Mouse (Mus musculus): Measurements from ENCODE around the gene Lsp1. TPM values are rescaled to one million over a fixed set of nuclear protein-coding genes. Genes with fewer than 3 reads are reported as not detected.

Gene Lsp1
- 5.5 and 6.0 TPM in 2 replicates for polyA plus RNA-seq (2015; fragmentation: Nextera tagmentation; extraction: Ambion mirVana)

DNA sequence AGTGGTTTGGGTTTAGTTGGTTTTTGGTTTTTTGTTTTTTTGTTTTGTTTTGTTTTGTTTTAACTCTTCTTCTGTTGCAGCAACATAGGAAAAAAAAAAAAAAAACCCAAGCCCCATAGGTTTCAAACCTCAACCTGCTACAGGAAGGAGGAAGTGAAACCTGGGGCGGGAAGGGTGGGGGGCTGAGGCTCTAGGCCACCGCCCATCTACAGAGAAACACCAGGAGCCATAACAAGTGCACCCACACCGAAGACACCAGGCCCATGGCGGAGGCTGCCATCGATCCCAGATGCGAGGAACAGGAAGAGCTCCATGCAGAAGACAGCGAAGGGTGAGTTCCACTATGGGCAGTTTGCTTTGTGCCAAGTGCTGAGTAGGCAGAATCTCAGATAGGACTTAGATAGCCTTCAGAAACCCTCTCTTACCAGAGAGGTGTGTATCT lies at the start of gene Lsp1:
Gene Lsp1, plus strand, starts transcription at position 174 of the 442 bp plus-strand sequence.
- Histone ChIP-seq H3K4me3 (ENCODE audit: low read length) (no peak within 1 kb of the TSS), H3K27me3 (replicated peaks; ENCODE audit: control insufficient read depth, insufficient read depth, low read length) (no peaks in the 10 kb centered on the region), H3K9me3 (ENCODE audit: control insufficient read depth, low read length) (no peaks in the 10 kb centered on the region), H3K36me3 (ENCODE audit: control insufficient read depth, insufficient read depth, low read length) (no peaks in the 10 kb centered on the region), H3K27ac (ENCODE audit: low read depth, low read length) (no peak within 1 kb of the TSS), H3K4me2 (ENCODE audit: low read length) (no peak within 1 kb of the TSS), H3K4me1 (ENCODE audit: control insufficient read depth, insufficient read depth, low read depth, low read length) (peaks cover 8% of the 10 kb centered on the region), H3K9ac (ENCODE audit: low read depth, low read length) (no peak within 1 kb of the TSS)
- WGBS: 94% methylated on average over 7 of the region's 7 CpGs
- ATAC-seq: no peak

DNA sequence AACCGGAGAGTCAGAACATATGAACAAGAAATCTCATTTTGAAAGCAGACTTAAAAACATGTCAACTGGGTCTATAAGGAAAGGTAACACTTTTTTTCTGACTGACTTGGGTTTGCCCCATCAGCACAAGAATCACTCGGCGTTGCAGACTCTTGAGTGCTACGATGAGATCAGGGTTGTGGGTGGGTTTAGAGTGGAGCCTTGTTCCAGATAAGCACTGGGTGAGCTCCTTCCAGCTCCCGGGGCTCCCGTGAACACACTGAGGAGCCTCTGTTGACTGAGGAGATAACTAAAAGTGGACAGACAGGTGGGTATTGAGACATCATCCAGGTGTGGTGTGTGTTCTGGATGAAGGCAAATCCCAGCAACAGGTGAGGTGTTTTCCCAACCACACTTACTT lies 47.3 kb upstream of the Lsp1 start:
- Histone ChIP-seq H3K27ac (ENCODE audit: low read depth, low read length) (no peak overlapping the region), H3K4me1 (ENCODE audit: control insufficient read depth, insufficient read depth, low read depth, low read length) (no peaks in the 10 kb centered on the region), H3K4me3 (ENCODE audit: low read length) (no peak overlapping the region), H3K4me2 (ENCODE audit: low read length) (no peak overlapping the region), H3K36me3 (ENCODE audit: control insufficient read depth, insufficient read depth, low read length) (no peaks in the 10 kb centered on the region), H3K9me3 (ENCODE audit: control insufficient read depth, low read length) (peaks cover 2% of the 10 kb centered on the region; the same call in 1 of the 2 replicates), H3K9ac (ENCODE audit: low read depth, low read length) (no peak overlapping the region), H3K27me3 (replicated peaks; ENCODE audit: control insufficient read depth, insufficient read depth, low read length) (no peaks in the 10 kb centered on the region)
- ATAC-seq: no peak
- 96% methylated on average over 6 of the region's 6 CpGs for WGBS

DNA sequence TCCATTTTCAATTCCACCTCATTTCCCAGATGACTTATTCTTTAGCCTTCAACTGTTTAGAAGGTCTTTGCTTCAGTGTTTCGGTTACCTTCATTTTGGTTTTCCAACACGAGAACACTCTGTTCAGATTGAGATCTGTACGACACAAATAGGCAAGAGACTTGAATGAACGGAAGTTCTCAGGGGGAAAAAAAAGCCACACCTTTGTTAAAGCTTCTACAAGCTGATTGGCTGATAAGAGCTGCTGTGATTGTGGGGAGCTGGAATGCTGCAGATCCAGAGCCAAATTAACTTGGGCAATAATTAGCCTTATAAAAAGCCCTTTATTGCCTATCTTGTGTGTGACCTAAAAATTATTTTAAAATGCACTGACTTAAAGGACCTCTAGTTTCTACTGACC lies 45.3 kb upstream of the Lsp1 start:
- no peak overlapping the region for H3K9ac ChIP-seq (ENCODE audit: low read depth, low read length)
- peaks cover 2% of the 10 kb centered on the region; the same call in 1 of the 2 replicates for H3K9me3 ChIP-seq (ENCODE audit: control insufficient read depth, low read length)
- H3K4me1 ChIP-seq (ENCODE audit: control insufficient read depth, insufficient read depth, low read depth, low read length): no peaks in the 10 kb centered on the region
- no peak overlapping the region for H3K4me3 ChIP-seq (ENCODE audit: low read length)
- H3K4me2 ChIP-seq (ENCODE audit: low read length): no peak overlapping the region
- no peak for ATAC-seq
- 65% methylated on average over 4 of the region's 4 CpGs for WGBS
- H3K27ac ChIP-seq (ENCODE audit: low read depth, low read length): no peak overlapping the region
- H3K27me3 ChIP-seq (replicated peaks; ENCODE audit: control insufficient read depth, insufficient read depth, low read length): no peaks in the 10 kb centered on the region
- H3K36me3 ChIP-seq (ENCODE audit: control insufficient read depth, insufficient read depth, low read length): no peaks in the 10 kb centered on the region

DNA sequence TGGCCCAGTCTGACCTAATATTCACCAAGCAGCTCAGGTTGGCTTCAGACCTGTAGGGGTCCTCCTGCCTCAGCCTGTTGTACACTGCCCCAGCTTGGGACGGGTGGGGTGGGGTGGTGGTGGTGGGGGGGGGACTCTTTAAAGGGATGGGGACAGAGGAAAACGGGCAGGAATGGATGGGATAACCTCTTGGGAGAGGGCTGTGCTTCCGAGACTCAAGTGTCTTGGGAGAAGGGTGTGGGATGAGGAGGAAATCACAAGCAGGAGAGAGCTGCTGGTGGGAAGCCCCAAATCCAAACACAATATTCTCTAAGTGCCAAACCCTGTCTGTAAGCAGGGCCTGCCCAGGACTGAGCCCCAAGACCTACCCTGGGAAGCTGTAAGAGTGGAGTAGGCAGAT lies 44.4 kb upstream of the Lsp1 start:
- Histone ChIP-seq H3K36me3 (ENCODE audit: control insufficient read depth, insufficient read depth, low read length) (no peaks in the 10 kb centered on the region), H3K27me3 (replicated peaks; ENCODE audit: control insufficient read depth, insufficient read depth, low read length) (no peaks in the 10 kb centered on the region), H3K4me3 (ENCODE audit: low read length) (no peak overlapping the region), H3K4me1 (ENCODE audit: control insufficient read depth, insufficient read depth, low read depth, low read length) (no peaks in the 10 kb centered on the region), H3K4me2 (ENCODE audit: low read length) (no peak overlapping the region), H3K9me3 (ENCODE audit: control insufficient read depth, low read length) (peaks cover 2% of the 10 kb centered on the region; the same call in 1 of the 2 replicates), H3K9ac (ENCODE audit: low read depth, low read length) (no peak overlapping the region), H3K27ac (ENCODE audit: low read depth, low read length) (no peak overlapping the region)
- no peak for ATAC-seq
- 79% methylated on average over 3 of the region's 3 CpGs for WGBS

DNA sequence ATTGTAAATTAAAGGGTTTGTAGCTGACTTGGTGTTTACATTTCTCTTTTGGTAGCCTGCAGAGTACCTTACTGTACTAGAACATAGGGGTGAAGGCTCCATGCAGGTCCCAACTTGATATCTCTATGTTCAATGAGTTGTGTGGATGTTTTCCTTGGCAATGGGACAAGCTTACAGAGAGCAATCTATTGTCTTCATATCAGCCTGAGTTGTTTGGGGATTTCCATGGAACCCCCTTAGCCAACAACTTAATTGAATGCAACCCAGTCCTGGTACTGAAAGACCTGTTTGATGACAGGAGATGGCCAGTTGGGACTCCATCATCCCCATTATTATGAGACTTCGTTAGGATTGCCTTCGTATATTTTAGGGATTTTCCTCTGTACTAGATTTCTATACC lies 42.6 kb upstream of the Lsp1 start:
- 89% methylated on average over 2 of the region's 2 CpGs for WGBS
- H3K27ac ChIP-seq (ENCODE audit: low read depth, low read length): no peak overlapping the region

DNA sequence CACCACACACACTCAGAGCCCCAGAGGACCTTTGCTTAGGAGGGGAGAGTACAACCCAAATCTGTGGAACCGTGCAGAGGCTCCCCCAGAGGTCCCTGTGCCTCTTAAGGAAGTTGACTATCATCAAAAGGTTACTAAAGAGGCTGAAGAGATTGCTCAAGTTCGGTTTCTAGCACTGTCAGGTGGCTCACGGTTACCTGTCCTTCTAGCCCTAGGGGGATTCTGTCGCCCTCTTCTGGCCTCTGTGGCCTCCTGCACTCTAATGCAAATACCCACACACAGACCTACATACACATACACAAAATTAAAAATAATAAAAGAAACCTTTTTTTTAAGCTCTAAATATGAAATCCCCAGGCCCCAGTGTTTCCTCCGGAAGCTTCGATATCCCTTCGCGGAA lies 41.9 kb upstream of the Lsp1 start:
- Histone ChIP-seq H3K4me1 (ENCODE audit: control insufficient read depth, insufficient read depth, low read depth, low read length) (no peaks in the 10 kb centered on the region), H3K36me3 (ENCODE audit: control insufficient read depth, insufficient read depth, low read length) (no peaks in the 10 kb centered on the region), H3K9me3 (ENCODE audit: control insufficient read depth, low read length) (peaks cover 2% of the 10 kb centered on the region; the same call in 1 of the 2 replicates), H3K27me3 (replicated peaks; ENCODE audit: control insufficient read depth, insufficient read depth, low read length) (no peaks in the 10 kb centered on the region), H3K4me3 (ENCODE audit: low read length) (no peak overlapping the region), H3K9ac (ENCODE audit: low read depth, low read length) (no peak overlapping the region), H3K4me2 (ENCODE audit: low read length) (no peak overlapping the region), H3K27ac (ENCODE audit: low read depth, low read length) (no peak overlapping the region)
- 93% methylated on average over 8 of the region's 8 CpGs for WGBS
- no peak for ATAC-seq

More for the DNA sequence above, 42.6 kb upstream of the Lsp1 start:
- Histone ChIP-seq H3K27me3 (replicated peaks; ENCODE audit: control insufficient read depth, insufficient read depth, low read length) (no peaks in the 10 kb centered on the region), H3K4me3 (ENCODE audit: low read length) (no peak overlapping the region), H3K9me3 (ENCODE audit: control insufficient read depth, low read length) (peaks cover 2% of the 10 kb centered on the region; the same call in 1 of the 2 replicates), H3K4me1 (ENCODE audit: control insufficient read depth, insufficient read depth, low read depth, low read length) (no peaks in the 10 kb centered on the region), H3K4me2 (ENCODE audit: low read length) (no peak overlapping the region), H3K36me3 (ENCODE audit: control insufficient read depth, insufficient read depth, low read length) (no peaks in the 10 kb centered on the region), H3K9ac (ENCODE audit: low read depth, low read length) (no peak overlapping the region)
- ATAC-seq: no peak

DNA sequence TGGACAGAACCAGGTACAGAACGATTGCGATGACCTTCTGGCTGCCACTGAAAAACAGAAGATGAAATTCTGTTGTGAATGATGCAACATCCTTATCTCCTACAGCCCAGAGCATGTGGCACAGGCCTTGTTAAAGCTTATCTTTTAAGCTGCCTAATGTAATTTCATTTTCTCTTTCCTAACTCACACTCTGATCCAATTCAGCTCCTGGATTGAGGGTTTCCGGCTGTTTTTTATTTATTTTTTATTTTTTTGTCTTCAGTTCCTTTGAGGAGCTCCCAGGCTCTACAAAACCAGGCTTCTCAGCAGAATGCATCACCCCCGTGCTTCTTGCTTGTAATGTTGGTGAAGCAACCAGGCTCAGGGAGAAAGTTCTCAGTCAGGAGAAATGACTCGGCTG lies 40.7 kb upstream of the Lsp1 start:
- peaks cover 2% of the 10 kb centered on the region; the same call in 1 of the 2 replicates for H3K9me3 ChIP-seq (ENCODE audit: control insufficient read depth, low read length)
- no peak overlapping the region for H3K4me2 ChIP-seq (ENCODE audit: low read length)
- no peaks in the 10 kb centered on the region for H3K27me3 ChIP-seq (replicated peaks; ENCODE audit: control insufficient read depth, insufficient read depth, low read length)
- 82% methylated on average over 5 of the region's 5 CpGs for WGBS
- no peak overlapping the region for H3K4me3 ChIP-seq (ENCODE audit: low read length)
- no peaks in the 10 kb centered on the region for H3K36me3 ChIP-seq (ENCODE audit: control insufficient read depth, insufficient read depth, low read length)
- no peak overlapping the region for H3K9ac ChIP-seq (ENCODE audit: low read depth, low read length)
- no peaks in the 10 kb centered on the region for H3K4me1 ChIP-seq (ENCODE audit: control insufficient read depth, insufficient read depth, low read depth, low read length)
- H3K27ac ChIP-seq (ENCODE audit: low read depth, low read length): no peak overlapping the region
- no peak for ATAC-seq

DNA sequence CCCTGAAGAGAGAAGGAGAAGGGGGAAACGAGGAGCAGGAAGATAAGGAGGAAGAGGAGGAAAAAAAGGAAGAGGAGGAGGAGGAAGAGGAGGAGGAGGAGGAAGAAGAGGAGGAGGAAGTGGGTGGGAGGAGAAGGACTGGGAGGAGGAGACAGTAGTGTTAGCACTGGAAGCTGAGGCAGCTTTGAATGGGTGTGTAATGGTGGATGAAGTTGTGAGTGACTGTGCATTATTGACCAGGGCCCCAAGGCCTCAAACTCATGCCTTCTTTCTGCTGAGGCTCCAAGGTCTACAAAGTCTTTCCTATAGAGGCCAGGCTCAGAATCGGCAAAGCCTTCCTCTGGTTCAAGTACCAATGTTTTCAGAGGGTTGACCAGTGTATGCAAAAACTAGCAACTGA lies 38.8 kb upstream of the Lsp1 start:
- H3K27me3 ChIP-seq (replicated peaks; ENCODE audit: control insufficient read depth, insufficient read depth, low read length): no peaks in the 10 kb centered on the region
- WGBS: 80% methylated on average over 2 of the region's 2 CpGs
- no peaks in the 10 kb centered on the region for H3K36me3 ChIP-seq (ENCODE audit: control insufficient read depth, insufficient read depth, low read length)
- no peak for ATAC-seq
- no peaks in the 10 kb centered on the region for H3K4me1 ChIP-seq (ENCODE audit: control insufficient read depth, insufficient read depth, low read depth, low read length)
- H3K27ac ChIP-seq (ENCODE audit: low read depth, low read length): no peak overlapping the region
- no peak overlapping the region for H3K9ac ChIP-seq (ENCODE audit: low read depth, low read length)
- H3K4me2 ChIP-seq (ENCODE audit: low read length): no peak overlapping the region
- peaks cover 2% of the 10 kb centered on the region; the same call in 1 of the 2 replicates for H3K9me3 ChIP-seq (ENCODE audit: control insufficient read depth, low read length)
- H3K4me3 ChIP-seq (ENCODE audit: low read length): no peak overlapping the region

DNA sequence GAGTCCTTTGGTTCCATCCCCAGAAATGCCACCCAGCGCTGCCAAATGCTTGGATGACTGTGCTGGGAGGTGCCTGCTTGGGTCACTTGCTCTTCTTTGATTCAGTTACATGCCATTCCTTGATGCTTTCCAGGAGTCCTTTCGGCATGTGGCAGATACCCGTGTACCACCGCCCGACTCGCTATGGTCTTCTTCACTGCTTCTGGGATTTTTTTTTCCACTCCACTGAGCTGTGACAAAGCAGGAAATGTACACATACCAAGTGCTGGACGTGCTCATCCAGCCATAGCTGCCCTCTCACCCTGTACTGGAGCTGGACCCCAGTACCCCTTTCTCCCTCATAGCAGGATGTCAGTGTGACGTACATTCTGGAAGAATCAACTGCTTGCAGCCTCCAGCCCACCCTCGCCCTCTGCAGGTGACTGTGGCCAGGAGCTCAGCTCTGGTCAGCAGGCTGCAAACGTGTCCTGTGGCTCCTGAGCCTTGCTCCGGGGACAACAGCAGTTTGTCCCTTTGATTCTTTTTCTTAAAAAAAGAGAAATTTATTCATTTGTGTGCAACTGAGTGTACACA lies 34.9 kb upstream of the Lsp1 start:
- ATAC-seq: no peak

More for the DNA sequence above, 34.9 kb upstream of the Lsp1 start:
- Histone ChIP-seq H3K27ac (ENCODE audit: low read depth, low read length) (no peak overlapping the region), H3K9me3 (ENCODE audit: control insufficient read depth, low read length) (no peaks in the 10 kb centered on the region), H3K4me1 (ENCODE audit: control insufficient read depth, insufficient read depth, low read depth, low read length) (peaks cover 7% of the 10 kb centered on the region), H3K9ac (ENCODE audit: low read depth, low read length) (no peak overlapping the region), H3K4me3 (ENCODE audit: low read length) (no peak overlapping the region), H3K27me3 (replicated peaks; ENCODE audit: control insufficient read depth, insufficient read depth, low read length) (no peaks in the 10 kb centered on the region), H3K4me2 (ENCODE audit: low read length) (no peak overlapping the region), H3K36me3 (ENCODE audit: control insufficient read depth, insufficient read depth, low read length) (no peaks in the 10 kb centered on the region)
- 54% methylated on average over 11 of the region's 11 CpGs for WGBS
